Mouse (Mus musculus): ENCODE measurements at regions not wholly inside any gene's neighbourhood (a gene's known extent, or its start where the extent isn't known, plus 50 kb on each side); places are given as distances from the start of the nearest gene placed in this dataset.

GRCm38 (mm10) chr16:31518816-31519215 lies 96.7 kb downstream of the Bdh1 start:
- TF ChIP-seq CTCF (IDR thresholded peaks at IDR 0.05; ENCODE audit: low read depth, low read length): no peak
- TF ChIP-seq TAL1 (conservative IDR thresholded peaks at IDR 0.05; ENCODE audit: low read depth, low read length): no peak
- TF ChIP-seq POLR2AphosphoS5 (IDR thresholded peaks at IDR 0.05; ENCODE audit: insufficient replicate concordance, low read depth, low read length): no peak
- TF ChIP-seq GATA1 (IDR thresholded peaks at IDR 0.05; ENCODE audit: borderline replicate concordance, low read length): no peak

Measured in G1E (cell line).